Mouse (Mus musculus) embryo, embryonic 11.5 days (tissue): ENCODE results near the gene Ube2g2.

Experiments
- DNase-seq: peaks from one replicate; pipeline ENCODE4 v3.0.0-alpha.2; 2012; ENCODE audit warnings: low read depth, low spot score

Ube2g2 gene

DNA sequence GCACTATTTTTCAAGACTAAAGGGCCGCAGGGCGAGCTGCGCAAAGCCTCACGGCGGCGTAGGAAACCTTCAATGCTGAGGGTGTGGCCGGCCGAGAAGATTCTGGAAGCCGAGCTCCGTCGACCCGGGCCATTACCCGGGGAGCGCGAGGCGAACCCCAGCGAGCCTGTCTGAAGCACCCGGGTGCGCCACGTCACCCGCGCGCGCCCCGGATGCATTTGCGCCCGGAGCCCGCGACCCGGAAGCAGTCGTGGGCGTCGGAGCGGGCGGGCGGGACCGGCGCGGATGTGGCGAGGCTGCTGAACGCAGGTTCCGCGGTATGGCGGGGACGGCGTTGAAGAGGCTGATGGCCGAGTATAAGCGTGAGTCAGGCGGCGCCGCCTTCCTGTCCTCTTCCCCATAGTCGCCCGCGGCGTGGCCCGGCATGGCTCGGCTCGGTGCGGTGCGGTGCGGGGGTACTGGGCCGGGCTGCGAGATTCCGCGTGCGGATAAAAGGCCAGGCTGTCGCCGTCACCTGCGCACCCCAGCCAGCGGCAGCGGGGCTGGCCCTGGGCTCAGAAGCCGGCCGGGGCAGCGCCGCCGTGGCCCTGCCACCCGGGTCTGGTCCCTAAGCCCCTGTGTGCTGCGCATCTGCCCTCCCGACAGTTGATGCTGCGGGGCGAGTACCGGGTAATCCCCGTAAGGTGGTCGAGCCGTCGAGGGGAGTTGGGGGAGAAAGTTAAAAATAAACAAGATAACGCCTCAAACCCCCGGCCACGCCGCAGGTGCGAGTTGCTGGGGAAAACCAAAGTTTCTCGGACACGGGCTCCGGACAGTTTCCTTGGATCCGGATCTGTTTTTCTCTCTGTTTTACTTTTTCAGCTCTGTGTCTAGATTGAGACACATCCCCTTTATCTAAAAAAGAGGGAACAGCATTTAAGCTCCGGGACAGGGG is at the start of gene Ube2g2:
Gene Ube2g2 (plus strand): TSS at position 221 of the 934 bp plus-strand sequence.
- DNase-seq = peak; percentile 84

DNA sequence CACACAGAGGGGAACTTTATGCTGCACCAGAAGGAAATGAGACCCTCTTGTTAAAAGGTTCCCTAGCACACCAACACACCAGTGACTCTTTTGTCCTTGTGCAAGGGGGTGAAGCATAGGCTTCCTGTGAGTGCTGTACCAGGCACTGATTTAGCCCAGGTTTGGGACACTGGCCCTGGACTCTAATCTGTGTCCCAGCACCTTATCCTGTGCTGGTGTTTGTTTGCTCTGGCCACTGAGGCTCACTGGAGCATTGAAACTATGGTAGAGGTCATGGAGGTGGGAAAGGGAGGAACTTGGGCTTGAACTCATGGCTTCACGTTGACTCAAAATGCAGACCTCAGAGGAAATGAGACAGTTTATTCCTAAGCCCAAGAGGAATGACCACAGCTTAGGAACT is 48.9 kb upstream of the Ube2g2 start:
- no peak for DNase-seq

DNA sequence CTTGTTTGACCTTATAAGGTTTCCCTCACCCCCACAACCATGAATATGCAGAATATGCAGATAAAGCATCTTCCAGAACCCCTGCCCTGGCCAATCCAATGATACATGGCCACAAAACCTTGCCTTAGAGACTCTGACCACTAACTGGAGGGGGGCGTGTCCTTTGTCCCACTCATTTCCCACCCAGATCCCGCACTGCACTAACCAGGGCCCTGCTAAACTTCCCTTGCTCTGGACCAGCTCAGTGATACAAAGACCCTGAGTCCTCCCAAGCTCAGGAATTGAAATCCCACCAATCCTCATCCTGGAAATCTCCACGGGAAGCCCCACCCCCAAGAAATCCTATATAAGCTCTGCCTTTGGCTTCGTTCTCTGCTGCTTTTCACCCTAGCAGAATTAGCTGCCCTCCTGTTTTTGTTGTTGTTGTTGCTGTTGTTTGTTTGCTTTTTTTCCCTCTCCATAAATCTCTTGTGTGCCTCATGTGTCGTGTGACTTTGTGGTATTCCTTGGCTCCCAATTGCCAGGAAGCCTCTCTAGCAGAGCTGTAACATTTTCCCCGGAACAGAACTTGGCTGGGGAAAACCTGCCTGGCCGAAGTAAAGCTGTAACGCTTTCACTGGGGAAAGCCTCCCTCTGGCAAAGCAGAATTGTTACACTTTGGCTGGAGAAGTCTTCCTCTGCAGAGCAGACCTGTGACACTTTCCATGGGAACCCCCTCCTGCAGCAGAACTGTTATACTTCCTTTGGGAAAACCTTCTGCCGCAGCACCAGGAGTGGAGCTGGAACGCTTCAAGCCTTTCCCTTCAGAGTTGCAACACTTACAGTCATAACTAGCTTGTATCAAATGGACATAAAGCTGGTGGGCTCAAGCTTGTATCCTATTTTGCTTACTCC is 41.8 kb upstream of the Ube2g2 start:
- DNase-seq = no peak

DNA sequence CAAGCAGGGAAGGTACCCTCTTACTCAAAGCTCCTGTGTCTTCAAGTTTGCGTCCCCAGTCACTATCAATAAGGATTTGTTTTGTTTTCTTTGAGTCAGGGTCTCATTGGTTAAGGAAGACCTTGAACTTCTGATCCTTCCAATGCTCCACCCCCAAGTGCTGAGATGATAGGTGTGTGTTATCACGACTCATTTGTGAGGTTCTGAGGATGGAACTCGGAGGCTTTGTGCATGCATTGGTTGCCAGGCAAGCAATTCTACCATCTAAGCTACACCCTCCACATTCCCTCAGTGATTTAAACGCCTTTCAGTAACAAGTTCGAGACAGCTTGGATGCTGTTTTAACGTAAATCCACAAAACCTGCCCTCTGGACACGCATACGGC is 41.1 kb upstream of the Ube2g2 start:
- no peak for DNase-seq

- DNase-seq = peak; percentile 95
Observed at GRCm38 (mm10) chr10:77581408-77582284, 40.4 kb upstream of the Ube2g2 start, which contains the start of gene Pttg1ip. Gene Pttg1ip (plus strand): TSS chr10:77581720.

GRCm38 (mm10) chr10:77582285-77582618 is 39.8 kb upstream of the Ube2g2 start:
- DNase-seq = no peak

GRCm38 (mm10) chr10:77583795-77584422 is 38.2 kb upstream of the Ube2g2 start:
- DNase-seq = no peak

DNA sequence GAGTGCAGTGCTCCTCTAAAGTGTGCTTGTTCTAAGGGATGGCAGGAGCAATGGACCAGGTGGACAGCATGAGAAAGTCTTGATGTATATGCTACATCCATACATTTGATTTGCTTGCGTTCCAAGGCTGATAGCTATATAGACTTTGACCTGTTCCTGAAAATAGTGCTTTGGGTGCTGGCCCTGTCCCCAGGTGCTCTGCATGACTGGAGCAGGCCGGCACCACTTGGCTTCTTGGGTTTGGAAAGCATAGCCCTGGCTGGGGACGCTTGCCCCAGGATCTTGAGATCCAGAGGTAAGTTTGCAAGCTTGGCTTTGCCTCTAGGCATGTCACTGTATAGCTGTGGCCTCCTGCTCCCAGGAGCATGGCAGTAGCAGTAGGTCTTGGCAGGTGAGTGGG is 35.4 kb upstream of the Ube2g2 start:
- DNase-seq = no peak

GRCm38 (mm10) chr10:77587091-77587775 is 34.8 kb upstream of the Ube2g2 start:
- no peak for DNase-seq

GRCm38 (mm10) chr10:77588036-77588435 is 34.0 kb upstream of the Ube2g2 start:
- no peak for DNase-seq

DNA sequence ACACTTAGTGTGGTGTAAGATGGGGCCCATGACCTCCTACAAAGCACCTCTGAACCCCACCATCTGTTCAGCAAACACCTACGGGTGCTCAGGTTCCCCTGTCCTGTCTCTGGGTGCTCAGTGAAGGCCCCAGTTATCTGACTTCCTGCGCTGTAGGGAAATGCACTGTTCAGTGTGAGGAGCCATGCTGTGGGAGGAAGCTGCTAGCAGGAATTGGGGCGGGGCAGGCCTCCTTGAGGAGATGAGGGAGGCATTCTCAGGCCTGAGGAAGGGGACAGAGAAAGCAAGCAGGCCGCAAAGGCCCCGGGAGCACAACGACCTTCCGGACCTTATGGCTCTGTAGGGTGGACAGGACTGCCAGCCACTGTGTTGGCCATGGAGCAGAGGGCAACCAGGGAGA is 33.0 kb upstream of the Ube2g2 start:
- no peak for DNase-seq

- no peak for DNase-seq
Observed at GRCm38 (mm10) chr10:77589749-77590148, 32.3 kb upstream of the Ube2g2 start.

- peak; percentile 45 for DNase-seq
Observed at GRCm38 (mm10) chr10:77590812-77591211, 31.3 kb upstream of the Ube2g2 start.

GRCm38 (mm10) chr10:77591546-77591945 is 30.5 kb upstream of the Ube2g2 start:
- DNase-seq = no peak

DNA sequence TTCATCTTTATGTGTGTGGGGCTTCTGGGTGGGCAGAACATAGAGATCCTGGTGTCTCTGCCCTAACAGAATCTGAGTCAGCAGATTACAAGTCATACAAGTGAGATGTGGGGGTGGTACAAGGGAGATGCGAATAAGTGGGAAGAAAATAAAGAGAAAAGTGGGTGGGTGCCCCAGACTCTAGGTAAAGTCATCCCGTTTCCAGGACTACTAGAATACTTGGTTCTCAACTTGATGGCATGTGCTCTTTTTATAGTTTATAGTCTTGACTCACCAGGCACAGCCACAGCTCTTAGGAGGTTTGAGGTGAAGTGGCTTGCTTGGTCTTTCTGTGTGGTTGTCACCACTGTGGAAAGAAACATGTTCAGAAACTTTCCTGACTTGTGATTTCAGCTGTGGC is 26.0 kb upstream of the Ube2g2 start:
- DNase-seq = no peak

- DNase-seq = no peak
Observed at GRCm38 (mm10) chr10:77603021-77603420, 19.1 kb upstream of the Ube2g2 start.

GRCm38 (mm10) chr10:77604111-77604510 is 18.0 kb upstream of the Ube2g2 start:
- no peak for DNase-seq

DNA sequence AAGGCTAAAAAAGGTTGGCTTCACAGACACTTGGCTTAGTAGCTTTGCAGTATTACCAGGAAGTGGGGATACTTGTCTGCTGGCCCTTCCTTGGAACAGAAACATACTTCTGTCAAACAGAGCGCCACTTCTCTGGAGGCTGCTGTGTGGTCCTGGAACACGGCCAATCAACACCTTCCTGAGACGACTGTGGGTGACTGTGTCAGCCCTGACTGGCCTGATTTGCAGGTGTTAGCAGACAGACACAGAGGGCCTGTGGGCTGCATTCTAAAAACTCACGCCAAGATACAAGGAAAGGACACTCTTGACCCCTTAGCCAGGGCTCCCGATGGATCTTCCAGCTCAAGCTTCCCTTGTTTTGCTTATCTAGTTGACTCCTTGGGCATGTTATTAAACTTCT is 17.1 kb upstream of the Ube2g2 start:
- DNase-seq = no peak

DNA sequence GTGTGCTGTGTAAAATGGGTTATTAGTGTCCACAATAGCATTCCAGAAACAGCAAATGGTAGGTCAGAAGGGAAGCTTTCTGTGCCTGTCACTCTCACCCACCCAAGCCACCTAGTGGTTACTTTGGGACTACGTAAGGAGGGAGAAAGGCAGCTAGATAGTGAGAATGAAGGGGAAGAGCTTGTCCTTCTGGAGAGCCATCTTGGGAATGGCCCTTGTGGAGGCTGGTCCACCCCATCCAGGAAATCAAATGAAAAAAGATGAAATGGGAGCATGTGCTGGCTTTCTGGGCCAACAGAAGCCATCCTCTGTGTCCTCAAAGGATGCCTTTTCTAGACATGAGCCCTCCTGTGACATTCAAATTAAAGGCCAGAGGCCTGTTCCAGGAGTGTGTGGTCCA is 16.7 kb upstream of the Ube2g2 start:
- no peak for DNase-seq
